Mouse (Mus musculus) lung, postnatal 0 days (tissue): ENCODE data around the gene Ncbp2. TPM values are rescaled to one million over a fixed set of nuclear protein-coding genes. Genes with fewer than 3 reads are reported as not detected.

Experiments used
- ATAC-seq: fragments of 200-750 bp; cut with Nextera tagmentation; 2 replicates; pipeline ENCODE4 v1.8.0; 2017; ENCODE audit warnings: moderate library complexity
- DNase-seq: peaks from one replicate; pipeline ENCODE4 v3.0.0-alpha.2; 2016; ENCODE audit warnings: low spot score
- H3K27ac ChIP-seq: fragments of 300-500 bp; sonication (generic); 2 replicates; pipeline ENCODE4 v1.5.1; 2014; ENCODE audit warnings: antibody characterized with exemption, mild to moderate bottlenecking, low read length, mixed read lengths
- H3K27me3 ChIP-seq: fragments of 300-500 bp; sonication (generic); replicated peaks from 2 replicates; pipeline ENCODE4 v1.6.1; 2014; ENCODE audit warnings: low read length, mixed read lengths; ENCODE audit not compliant: insufficient read depth
- H3K36me3 ChIP-seq: fragments of 300-500 bp; sonication (generic); 2 replicates; pipeline ENCODE4 v1.6.1; 2014; ENCODE audit warnings: low read length, mixed read lengths; ENCODE audit not compliant: insufficient read depth
- H3K4me1 ChIP-seq: fragments of 300-500 bp; sonication (generic); 2 replicates; pipeline ENCODE4 v1.6.1; 2014; ENCODE audit warnings: antibody characterized with exemption, low read depth, low read length, mixed read lengths; ENCODE audit not compliant: insufficient read depth
- H3K4me2 ChIP-seq: fragments of 300-500 bp; sonication (generic); replicated peaks from 2 replicates; pipeline ENCODE4 v1.6.1; 2014; ENCODE audit warnings: low read depth, mild to moderate bottlenecking, low read length, moderate library complexity, mixed read lengths
- H3K4me3 ChIP-seq: fragments of 300-500 bp; sonication (generic); 2 replicates; pipeline ENCODE4 v1.5.1; 2014; ENCODE audit warnings: low read depth, low read length
- H3K9ac ChIP-seq: fragments of 300-500 bp; sonication (generic); replicated peaks from 2 replicates; pipeline ENCODE4 v1.6.1; 2014; ENCODE audit warnings: low read depth, mild to moderate bottlenecking
- H3K9me3 ChIP-seq: fragments of 300-500 bp; sonication (generic); 2 replicates; pipeline ENCODE4 v1.6.1; 2016; ENCODE audit warnings: low read length, mixed read lengths
- CTCF ChIP-seq: IDR thresholded peaks from 2 replicates; pipeline ENCODE4 v1.5.1; 2016; ENCODE audit warnings: antibody characterized with exemption, mild to moderate bottlenecking
- EP300 ChIP-seq: IDR thresholded peaks from 2 replicates; pipeline ENCODE4 v1.6.1; 2016; ENCODE audit warnings: antibody characterized with exemption, mild to moderate bottlenecking, control low read depth
- WGBS: fragments of 180-500 bp; shearing (Covaris S2); extraction: QIAGEN DNeasy Blood & Tissue Kit; methylation state at CpG from one replicate; pipeline ENCODE4 v1.1.7; 2014; 5-methylcytosine and 5-hydroxymethylcytosine counted together
- polyA plus RNA-seq: library from polyadenylated mRNA; unstranded; fragments of >200 nt; fragmentation: Nextera tagmentation; extraction: Ambion mirVana; gene quantifications from 2 replicates; pipeline ENCODE4 v1.2.1, GENCODE M21; 2015

Gene Ncbp2
- polyA plus RNA-seq, 1 experiment from 2014 or later, result 38.6 TPM

- Histone ChIP-seq H3K4me1 (no peaks in the 10 kb centered on the region), H3K4me3 (no peak overlapping the region), H3K4me2 (no peak overlapping the region), H3K27me3 (no peaks in the 10 kb centered on the region), H3K27ac (no peak overlapping the region), H3K9me3 (no peaks in the 10 kb centered on the region), H3K9ac (no peak overlapping the region), H3K36me3 (no peaks in the 10 kb centered on the region)
- TF ChIP-seq CTCF, result no peak
- no peak for TF ChIP-seq EP300
- WGBS, result 74% methylated on average over 6 of the region's 6 CpGs
- ATAC-seq, result no peak
- no peak for DNase-seq
Measured at GRCm38 (mm10) chr16:31926091-31926490, 22.2 kb upstream of the Ncbp2 start.

DNA sequence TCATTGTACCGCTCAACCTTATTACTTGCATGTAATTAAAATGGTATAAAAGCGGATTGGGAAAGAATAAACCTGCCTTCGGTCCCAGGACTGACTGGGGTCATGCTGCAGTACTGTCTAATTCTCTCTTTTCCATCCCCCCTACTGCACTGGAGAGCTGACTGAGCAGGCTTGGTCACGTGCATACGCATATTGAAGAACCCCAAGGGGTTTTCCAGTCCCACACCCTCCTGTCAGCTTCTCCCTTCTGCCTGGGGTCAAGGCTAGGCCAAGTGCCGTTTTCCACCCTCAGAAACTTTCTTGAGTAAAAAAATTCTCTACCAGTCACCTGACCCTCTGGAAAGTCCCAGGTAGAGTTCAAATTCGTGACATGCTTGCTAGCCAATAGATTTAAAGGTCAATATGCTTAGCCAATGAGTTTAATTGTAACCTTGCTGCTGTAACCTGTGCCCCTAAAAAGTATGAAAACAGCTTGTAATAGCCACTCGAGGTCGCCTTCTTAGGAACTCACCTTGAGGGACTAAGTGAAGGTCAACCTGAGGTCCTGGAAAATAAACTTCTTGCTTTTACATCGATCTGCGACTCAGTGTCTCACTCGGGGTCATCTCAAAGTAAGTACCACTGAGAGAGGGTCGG lies 21.6 kb upstream of the Ncbp2 start:
- H3K27me3 ChIP-seq, result no peaks in the 10 kb centered on the region
- TF ChIP-seq EP300, result no peak
- TF ChIP-seq CTCF, result no peak
- H3K27ac ChIP-seq, result no peak overlapping the region
- no peaks in the 10 kb centered on the region for H3K4me1 ChIP-seq
- no peaks in the 10 kb centered on the region for H3K36me3 ChIP-seq
- no peaks in the 10 kb centered on the region for H3K9me3 ChIP-seq
- no peak overlapping the region for H3K4me2 ChIP-seq
- ATAC-seq, result no peak
- H3K9ac ChIP-seq, result no peak overlapping the region
- DNase-seq, result no peak
- no peak overlapping the region for H3K4me3 ChIP-seq
- WGBS, result 71% methylated on average over 13 of the region's 13 CpGs

- WGBS, result 78% methylated on average over 5 of the region's 5 CpGs
- DNase-seq, result no peak
- no peaks in the 10 kb centered on the region for H3K36me3 ChIP-seq
- no peaks in the 10 kb centered on the region for H3K4me1 ChIP-seq
- ATAC-seq, result no peak
- no peak overlapping the region for H3K4me3 ChIP-seq
- H3K9me3 ChIP-seq, result no peaks in the 10 kb centered on the region
- H3K9ac ChIP-seq, result no peak overlapping the region
- H3K27ac ChIP-seq, result no peak overlapping the region
- TF ChIP-seq CTCF (no peak), EP300 (no peak)
- no peak overlapping the region for H3K4me2 ChIP-seq
- no peaks in the 10 kb centered on the region for H3K27me3 ChIP-seq
Measured at GRCm38 (mm10) chr16:31927412-31927811, 20.9 kb upstream of the Ncbp2 start.

- no peak overlapping the region for H3K4me2 ChIP-seq
Measured at GRCm38 (mm10) chr16:31931330-31931729, 17.0 kb upstream of the Ncbp2 start.

GRCm38 (mm10) chr16:31932255-31932654 lies 16.1 kb upstream of the Ncbp2 start:
- peaks cover 23% of the 10 kb centered on the region; the same call in 1 of the 2 replicates for H3K27me3 ChIP-seq
- H3K27ac ChIP-seq, result no peak overlapping the region
- no peaks in the 10 kb centered on the region for H3K9me3 ChIP-seq
- peaks cover 11% of the 10 kb centered on the region; the same call in 1 of the 2 replicates for H3K4me1 ChIP-seq
- no peak overlapping the region for H3K4me2 ChIP-seq
- TF ChIP-seq EP300, result no peak
- TF ChIP-seq CTCF, result no peak
- DNase-seq (peak; percentile 10), ATAC-seq (no peak)
- no peak overlapping the region for H3K9ac ChIP-seq
- H3K36me3 ChIP-seq, result no peaks in the 10 kb centered on the region
- WGBS, result 54% methylated on average over 5 of the region's 5 CpGs
- no peak overlapping the region for H3K4me3 ChIP-seq

More at GRCm38 (mm10) chr16:31931330-31931729, 17.0 kb upstream of the Ncbp2 start:
- DNase-seq (no peak), ATAC-seq (no peak)
- Histone ChIP-seq H3K27ac (no peak overlapping the region), H3K9me3 (no peaks in the 10 kb centered on the region), H3K4me3 (no peak overlapping the region), H3K36me3 (no peaks in the 10 kb centered on the region), H3K4me1 (peaks cover 11% of the 10 kb centered on the region; the same call in 1 of the 2 replicates), H3K9ac (no peak overlapping the region), H3K27me3 (peaks cover 20% of the 10 kb centered on the region; the same call in 1 of the 2 replicates)
- WGBS, result 53% methylated on average over 17 of the region's 17 CpGs
- TF ChIP-seq CTCF (no peak), EP300 (no peak)

DNA sequence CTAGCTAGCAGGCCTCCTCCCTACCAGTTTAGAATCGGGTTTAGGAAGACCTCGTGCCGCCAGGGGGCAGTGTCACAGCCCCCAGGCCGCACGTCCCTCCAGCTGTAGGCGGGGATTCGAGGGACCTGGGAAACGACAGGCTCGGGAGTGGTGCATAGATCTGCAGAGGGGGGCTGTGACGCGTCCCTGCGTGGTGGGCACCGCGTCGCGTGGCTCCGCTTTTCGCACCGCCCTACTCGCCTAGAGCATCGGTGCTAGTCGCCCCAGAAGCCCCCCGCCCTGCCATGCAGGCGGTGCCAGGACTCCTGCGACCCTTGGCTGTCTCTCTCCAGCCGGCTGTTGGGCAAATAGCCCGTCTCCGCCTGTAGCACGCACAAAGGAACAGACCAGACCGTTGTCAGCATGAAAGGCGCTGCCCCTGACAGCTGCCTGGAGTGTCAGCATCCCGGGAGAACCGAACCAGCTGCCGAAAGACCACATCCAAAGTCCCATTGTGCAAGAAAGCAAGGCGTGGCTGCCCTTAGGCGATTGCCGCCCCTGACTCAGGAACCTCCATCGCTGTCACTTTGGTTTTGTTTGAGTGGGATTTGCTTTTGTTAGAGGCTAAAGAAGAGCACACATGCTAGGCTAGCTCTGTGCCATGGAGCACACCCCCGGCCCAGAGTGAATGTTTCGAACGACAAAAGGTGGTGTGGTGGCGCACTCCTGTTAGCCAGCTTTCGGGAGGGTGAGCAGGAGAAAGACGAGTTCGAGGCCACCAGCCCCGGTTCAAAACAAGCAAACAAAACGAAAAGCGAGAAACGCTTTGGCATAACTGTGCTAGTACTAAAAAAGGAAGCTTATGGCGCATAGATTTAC lies 15.2 kb upstream of the Ncbp2 start:
- TF ChIP-seq CTCF (peak; percentile 92), EP300 (no peak)
- H3K4me2 ChIP-seq, result peak overlapping the region; percentile 94
- peaks cover 23% of the 10 kb centered on the region; the same call in 1 of the 2 replicates for H3K27me3 ChIP-seq
- peak overlapping the region; percentile 51 for H3K4me3 ChIP-seq
- peaks cover 11% of the 10 kb centered on the region; the same call in 1 of the 2 replicates for H3K4me1 ChIP-seq
- peak overlapping the region; percentile 51; the same call in 1 of the 2 replicates for H3K27ac ChIP-seq
- ATAC-seq, result peak; percentile 95
- peak; percentile 96 for DNase-seq
- peak overlapping the region; percentile 32 for H3K9ac ChIP-seq
- no peaks in the 10 kb centered on the region for H3K36me3 ChIP-seq
- under 1% methylated on average over 50 of the region's 50 CpGs for WGBS
- H3K9me3 ChIP-seq, result no peaks in the 10 kb centered on the region
